Mouse (Mus musculus) myocyte (in vitro differentiated cells): Measurements from ENCODE around the gene Fam214a. TPM values are rescaled to one million over a fixed set of nuclear protein-coding genes. Genes with fewer than 3 reads are reported as not detected.

Experiments used
- H3K27me3 ChIP-seq: one replicate; pipeline ENCODE4 v1.6.1; 2011; ENCODE audit not compliant: control insufficient read depth, insufficient read depth, insufficient read length
- H3K36me3 ChIP-seq: one replicate; pipeline ENCODE4 v1.6.1; 2011; ENCODE audit not compliant: control insufficient read depth, insufficient read depth
- H3K4me2 ChIP-seq: one replicate; pipeline ENCODE4 v1.6.1; 2011; ENCODE audit warnings: low read depth, control low read depth
- H3K4me3 ChIP-seq: one replicate; pipeline ENCODE4 v1.5.1; 2011; ENCODE audit warnings: mild to moderate bottlenecking, control low read depth, moderate library complexity
- H3K79me2 ChIP-seq: one replicate; pipeline ENCODE4 v1.6.1; 2011; ENCODE audit not compliant: control insufficient read depth, insufficient read depth
- H3ac ChIP-seq: one replicate; pipeline ENCODE4 v1.6.1; 2011; ENCODE audit not compliant: control insufficient read depth, insufficient read length
- CEBPB ChIP-seq: IDR thresholded peaks from 2 replicates; pipeline ENCODE4 v1.6.1; 2011; ENCODE audit warnings: mild to moderate bottlenecking, moderate library complexity; ENCODE audit not compliant: poor library complexity, insufficient read depth, severe bottlenecking
- E2F4 ChIP-seq: IDR thresholded peaks from one replicate; pipeline ENCODE4 v1.6.1; 2011; ENCODE audit warnings: mild to moderate bottlenecking, control low read depth, moderate library complexity; ENCODE audit not compliant: insufficient read depth
- MAX ChIP-seq: IDR thresholded peaks from one replicate; pipeline ENCODE4 v1.6.1; 2011; ENCODE audit warnings: low read depth, mild to moderate bottlenecking, control low read depth
- MYOD1 ChIP-seq, 3 experiments: IDR thresholded peaks; one replicate each; pipeline ENCODE4 v1.6.1; 2011; ENCODE audit warnings: control low read depth in 2 of 3, low read depth in 2 of 3, mild to moderate bottlenecking in 2 of 3, moderate library complexity in 1 of 3; ENCODE audit not compliant: insufficient read length in 2 of 3, control insufficient read depth in 1 of 3
- MYOG ChIP-seq, 3 experiments: IDR thresholded peaks; one replicate each; pipeline ENCODE4 v1.6.1; 2011; ENCODE audit warnings: control low read depth in 2 of 3, low read depth in 2 of 3, mild to moderate bottlenecking in 2 of 3; ENCODE audit not compliant: insufficient read length in 2 of 3, control insufficient read depth in 1 of 3, insufficient read depth in 1 of 3
- POLR2A ChIP-seq: IDR thresholded peaks from one replicate; pipeline ENCODE4 v1.6.1; 2011; ENCODE audit warnings: low read depth, mild to moderate bottlenecking, control low read depth, moderate library complexity; ENCODE audit not compliant: insufficient read length
- POLR2AphosphoS2 ChIP-seq: IDR thresholded peaks from one replicate; pipeline ENCODE4 v1.6.1; 2011; ENCODE audit warnings: low read depth, control low read depth; ENCODE audit not compliant: insufficient read length
- REST ChIP-seq: IDR thresholded peaks from one replicate; pipeline ENCODE4 v1.6.1; 2011; ENCODE audit warnings: mild to moderate bottlenecking, control low read depth, moderate library complexity; ENCODE audit not compliant: insufficient read depth, insufficient read length
- SRF ChIP-seq: IDR thresholded peaks from one replicate; pipeline ENCODE4 v1.6.1; 2011; ENCODE audit warnings: low read depth; ENCODE audit not compliant: control insufficient read depth, insufficient read length
- TCF12 ChIP-seq: IDR thresholded peaks from one replicate; pipeline ENCODE4 v1.6.1; 2011; ENCODE audit warnings: mild to moderate bottlenecking, control low read depth; ENCODE audit not compliant: poor library complexity, insufficient read depth, severe bottlenecking
- TCF3 ChIP-seq: IDR thresholded peaks from one replicate; pipeline ENCODE4 v1.6.1; 2011; ENCODE audit warnings: low read depth, control low read depth; ENCODE audit not compliant: insufficient read length
- USF1 ChIP-seq: IDR thresholded peaks from one replicate; pipeline ENCODE4 v1.6.1; 2011; ENCODE audit warnings: low read depth, mild to moderate bottlenecking, control low read depth, moderate library complexity
- polyA plus RNA-seq: library from polyadenylated mRNA; unstranded; fragments of >200 nt; fragmentation: generic; extraction: Trizol; gene quantifications from one replicate; pipeline ENCODE4 v1.2.1, GENCODE M21; 2012; ENCODE audit warnings: missing spikeins

The Fam214a gene
- polyA plus RNA-seq, 1 experiment: 2.6 TPM

DNA sequence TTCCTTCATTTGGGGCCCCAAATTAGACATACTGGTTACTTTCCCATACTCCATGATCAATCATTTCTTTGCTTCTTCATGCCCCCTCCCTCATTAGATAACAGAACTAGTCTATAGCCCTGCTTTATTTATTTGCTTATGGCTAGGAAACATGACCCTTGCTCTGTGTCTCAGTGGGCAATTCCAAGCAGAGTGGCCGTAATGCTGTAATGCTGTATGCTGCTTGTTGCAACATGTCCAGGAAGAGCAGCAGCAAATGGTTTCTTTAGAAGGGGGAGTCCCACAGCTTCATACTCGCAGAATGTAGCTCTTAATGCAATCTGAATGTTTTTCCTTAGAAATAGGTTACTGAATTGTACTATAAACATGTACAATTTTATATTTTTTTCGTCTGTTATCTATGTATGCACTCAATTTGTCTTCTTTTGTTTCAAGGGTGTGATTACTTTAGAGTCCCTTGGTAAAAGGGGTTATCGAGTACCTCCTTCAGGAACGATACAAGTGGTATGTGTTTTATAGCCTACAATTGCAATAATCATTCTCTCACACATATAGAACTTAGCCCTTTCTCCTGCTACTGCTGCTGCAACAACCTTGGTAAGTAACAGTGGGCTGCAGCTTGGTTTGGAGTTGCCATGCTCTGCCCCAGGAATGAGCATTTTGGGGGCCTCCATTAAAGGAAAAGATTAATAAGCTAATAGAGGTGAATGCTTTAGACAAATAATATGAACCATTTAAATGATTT, 70.6 kb downstream of the Fam214a start:
- Histone ChIP-seq H3K4me3 (no peak overlapping the region), H3K27me3 (no peaks in the 10 kb centered on the region), H3K4me2 (no peak overlapping the region), H3K36me3 (peaks cover 3% of the 10 kb centered on the region), H3K79me2 (no peaks in the 10 kb centered on the region), H3ac (no peak overlapping the region)
- no peak for TF ChIP-seq MAX
- no peak for TF ChIP-seq TCF3
- no peak for TF ChIP-seq POLR2AphosphoS2
- no peak for TF ChIP-seq USF1
- no peak for TF ChIP-seq REST
- no peak for TF ChIP-seq TCF12
- TF ChIP-seq CEBPB: no peak
- TF ChIP-seq MYOG (IDR thresholded peaks at IDR 0.05; ENCODE audit: control insufficient read depth in 1 of 3, insufficient read depth in 1 of 3, insufficient read length in 2 of 3, low read depth in 2 of 3): no peak
- TF ChIP-seq E2F4: no peak
- no peak for TF ChIP-seq POLR2A
- no peak for TF ChIP-seq MYOD1 (IDR thresholded peaks at IDR 0.05; ENCODE audit: control insufficient read depth in 1 of 3, insufficient read length in 2 of 3, low read depth in 2 of 3)

DNA sequence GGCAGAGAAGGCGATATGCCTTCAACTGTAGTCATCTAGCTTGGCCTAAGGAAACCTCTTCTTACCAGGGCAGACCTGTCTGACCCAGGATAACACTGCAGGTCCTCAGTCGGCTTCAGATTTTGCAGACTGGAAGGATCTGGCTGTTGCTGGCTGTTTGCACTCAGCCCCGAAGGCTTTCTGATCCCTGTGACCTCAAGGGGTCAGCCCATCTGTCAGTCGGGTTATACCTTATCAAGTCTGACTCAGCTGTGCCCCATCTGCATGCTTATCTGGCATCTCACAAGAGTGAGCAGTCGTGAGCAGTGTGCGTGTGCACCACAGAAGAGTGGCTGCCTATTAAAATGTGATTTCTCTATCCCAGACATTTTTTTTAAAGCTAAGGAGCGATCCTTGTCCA, 71.4 kb downstream of the Fam214a start:
- no peaks in the 10 kb centered on the region for H3K79me2 ChIP-seq
- H3K36me3 ChIP-seq: no peaks in the 10 kb centered on the region
- no peak overlapping the region for H3K4me2 ChIP-seq
- no peak overlapping the region for H3ac ChIP-seq
- H3K4me3 ChIP-seq: no peak overlapping the region
- TF ChIP-seq POLR2AphosphoS2: no peak
- TF ChIP-seq TCF12: no peak
- TF ChIP-seq REST: no peak
- no peak for TF ChIP-seq MYOD1 (IDR thresholded peaks at IDR 0.05; ENCODE audit: control insufficient read depth in 1 of 3, insufficient read length in 2 of 3, low read depth in 2 of 3)
- no peak for TF ChIP-seq E2F4
- no peak for TF ChIP-seq TCF3
- no peak for TF ChIP-seq POLR2A
- no peaks in the 10 kb centered on the region for H3K27me3 ChIP-seq

DNA sequence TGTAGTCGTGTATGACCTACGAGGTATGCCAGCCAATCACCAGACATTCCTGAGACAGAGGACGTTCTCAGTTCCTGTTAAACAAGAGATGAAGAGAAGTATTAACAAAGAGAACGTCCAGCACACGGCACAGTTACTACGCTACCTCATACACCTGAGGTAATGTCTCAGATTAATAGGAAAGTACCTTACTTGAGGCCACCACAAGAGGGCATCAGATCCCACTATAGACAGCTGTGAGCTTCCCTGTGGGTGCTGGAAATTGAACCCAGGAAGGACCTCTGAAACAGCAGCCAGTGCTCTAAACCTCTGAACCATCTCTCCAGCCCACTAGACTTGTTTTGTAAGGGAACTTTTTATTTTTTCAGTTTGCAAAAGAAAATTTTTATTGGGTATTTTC, 73.0 kb downstream of the Fam214a start:
- Histone ChIP-seq H3ac (no peak overlapping the region), H3K79me2 (no peaks in the 10 kb centered on the region), H3K4me3 (no peak overlapping the region), H3K27me3 (no peaks in the 10 kb centered on the region), H3K4me2 (no peak overlapping the region), H3K36me3 (no peaks in the 10 kb centered on the region)
- TF ChIP-seq CEBPB: no peak
- no peak for TF ChIP-seq TCF12
- TF ChIP-seq POLR2AphosphoS2: no peak
- TF ChIP-seq USF1: no peak
- TF ChIP-seq SRF: no peak
- no peak for TF ChIP-seq REST
- TF ChIP-seq MYOG (IDR thresholded peaks at IDR 0.05; ENCODE audit: control insufficient read depth in 1 of 3, insufficient read depth in 1 of 3, insufficient read length in 2 of 3, low read depth in 2 of 3): no peak
- TF ChIP-seq MYOD1 (IDR thresholded peaks at IDR 0.05; ENCODE audit: control insufficient read depth in 1 of 3, insufficient read length in 2 of 3, low read depth in 2 of 3): no peak
- no peak for TF ChIP-seq TCF3
- TF ChIP-seq POLR2A: no peak
- no peak for TF ChIP-seq MAX
- no peak for TF ChIP-seq E2F4

DNA sequence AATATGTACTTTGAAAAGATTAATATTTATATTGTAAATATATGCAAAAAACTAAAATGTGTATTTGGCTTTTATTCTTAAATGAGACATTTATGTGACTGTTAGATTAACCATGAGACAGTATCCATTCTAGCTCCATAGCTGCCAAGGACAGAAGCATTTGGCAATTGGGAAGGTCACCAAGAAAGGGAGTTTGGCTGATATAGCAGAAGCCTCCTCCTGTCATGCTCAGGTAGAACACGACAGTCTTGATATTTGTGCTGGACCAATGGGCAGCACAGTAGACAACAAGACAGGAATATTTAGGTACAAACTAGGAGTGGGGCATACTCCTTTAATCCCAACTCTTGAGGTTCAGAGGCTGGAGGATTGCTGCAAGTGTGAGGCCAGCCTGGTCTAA, 79.7 kb downstream of the Fam214a start:
- Histone ChIP-seq H3K36me3 (no peaks in the 10 kb centered on the region), H3K79me2 (no peaks in the 10 kb centered on the region), H3K27me3 (no peaks in the 10 kb centered on the region), H3K4me3 (no peak overlapping the region), H3K4me2 (no peak overlapping the region), H3ac (no peak overlapping the region)
- no peak for TF ChIP-seq E2F4
- TF ChIP-seq POLR2A: no peak
- no peak for TF ChIP-seq POLR2AphosphoS2
- no peak for TF ChIP-seq CEBPB
- no peak for TF ChIP-seq MAX
- TF ChIP-seq REST: no peak
- TF ChIP-seq MYOG (IDR thresholded peaks at IDR 0.05; ENCODE audit: control insufficient read depth in 1 of 3, insufficient read depth in 1 of 3, insufficient read length in 2 of 3, low read depth in 2 of 3): no peak
- no peak for TF ChIP-seq USF1
- no peak for TF ChIP-seq TCF3
- TF ChIP-seq SRF: no peak
- no peak for TF ChIP-seq TCF12
- TF ChIP-seq MYOD1 (IDR thresholded peaks at IDR 0.05; ENCODE audit: control insufficient read depth in 1 of 3, insufficient read length in 2 of 3, low read depth in 2 of 3): no peak
